Mouse (Mus musculus) gastrocnemius, postnatal 36 days (tissue): ENCODE measurements around the gene Ppm1e. TPM values are rescaled to one million over a fixed set of nuclear protein-coding genes. Genes with fewer than 3 reads are reported as not detected.

ENCODE experiments used
- DNase-seq, 2 experiments: peaks; one replicate each; pipeline ENCODE4 v3.0.0; 2022
- intact Hi-C: fragments of 180-260 bp; cut with DNase I; formaldehyde crosslinking; loops from one replicate; pipeline ENCODE4 v1.15.1; 2025
- total RNA-seq, 2 experiments: library from RNA; stranded (reverse); gene quantifications; 2 replicates each; pipeline ENCODE4 v1.2.3; 2021

Gene Ppm1e
- total RNA-seq, 2 experiments from 2014 or later: 0.32 to 0.46 TPM

DNA sequence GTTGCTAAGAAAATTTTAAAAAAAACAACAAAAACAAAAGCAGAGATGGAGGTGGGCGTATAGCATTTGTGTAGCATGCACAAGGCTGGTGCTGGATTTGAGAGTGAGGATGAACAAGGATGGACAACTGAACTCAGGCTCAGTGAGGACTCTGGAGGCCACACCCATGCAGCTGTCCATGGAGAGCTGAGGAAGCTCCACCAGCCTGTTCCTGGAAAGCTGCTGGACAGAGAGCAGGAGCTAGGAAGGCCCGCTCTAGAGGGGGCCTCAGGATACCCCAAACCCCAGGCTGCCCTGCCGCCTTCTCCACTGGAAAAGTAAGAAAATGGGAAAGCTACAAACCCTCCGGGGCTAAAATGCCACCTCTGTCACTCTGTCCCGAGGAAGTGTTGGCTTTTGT is 101.5 kb downstream of the Ppm1e start:
- intact Hi-C loops: no loop called here
- DNase-seq: no peak

GRCm38 (mm10) chr11:87254149-87254548 is 104.7 kb downstream of the Ppm1e start:
- intact Hi-C loops: no loop called here
- no peak for DNase-seq

- intact Hi-C loops: no loop called here
- DNase-seq: no peak
Observed at GRCm38 (mm10) chr11:87253294-87253693, 105.5 kb downstream of the Ppm1e start.

DNA sequence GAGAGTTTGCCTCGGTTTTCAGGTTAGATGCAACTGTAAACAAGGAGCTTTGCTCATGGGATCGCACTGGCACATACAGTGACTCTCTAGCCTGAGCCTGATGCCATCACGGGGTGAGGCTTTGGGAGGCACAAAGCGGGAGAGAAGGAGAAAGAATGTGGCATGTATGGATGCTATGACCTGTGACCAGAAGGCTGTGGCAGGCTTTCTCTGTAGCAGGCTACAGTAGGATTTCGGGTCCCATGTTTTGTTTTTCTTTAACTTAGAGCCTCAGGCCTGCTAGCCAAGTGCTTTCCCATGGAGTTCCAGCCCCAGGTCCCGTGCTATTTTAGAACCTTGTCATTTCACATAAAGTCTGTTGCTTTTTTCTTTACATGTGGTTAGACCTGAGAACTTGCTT is 108.7 kb downstream of the Ppm1e start:
- DNase-seq: no peak
- intact Hi-C loops: no loop called here

DNA sequence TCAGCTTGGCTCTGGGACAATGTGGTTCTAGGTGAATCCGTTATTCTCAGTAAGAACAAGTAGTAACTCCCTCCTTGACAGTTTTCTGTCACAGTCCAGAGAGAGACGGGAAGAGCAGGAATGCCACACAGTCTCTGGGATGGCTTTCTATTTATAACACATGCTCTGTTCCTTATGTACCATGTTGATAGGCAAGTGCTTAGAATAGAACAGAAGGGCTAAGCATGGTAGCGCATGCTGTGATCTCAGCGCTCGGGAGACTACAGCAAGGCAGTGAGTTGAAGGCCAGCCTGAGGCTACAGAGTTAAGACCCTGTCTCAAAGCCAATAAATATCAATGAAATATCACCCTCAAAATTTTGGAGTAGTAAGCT is 111.3 kb downstream of the Ppm1e start:
- intact Hi-C loops: no loop called here
- DNase-seq: no peak

DNA sequence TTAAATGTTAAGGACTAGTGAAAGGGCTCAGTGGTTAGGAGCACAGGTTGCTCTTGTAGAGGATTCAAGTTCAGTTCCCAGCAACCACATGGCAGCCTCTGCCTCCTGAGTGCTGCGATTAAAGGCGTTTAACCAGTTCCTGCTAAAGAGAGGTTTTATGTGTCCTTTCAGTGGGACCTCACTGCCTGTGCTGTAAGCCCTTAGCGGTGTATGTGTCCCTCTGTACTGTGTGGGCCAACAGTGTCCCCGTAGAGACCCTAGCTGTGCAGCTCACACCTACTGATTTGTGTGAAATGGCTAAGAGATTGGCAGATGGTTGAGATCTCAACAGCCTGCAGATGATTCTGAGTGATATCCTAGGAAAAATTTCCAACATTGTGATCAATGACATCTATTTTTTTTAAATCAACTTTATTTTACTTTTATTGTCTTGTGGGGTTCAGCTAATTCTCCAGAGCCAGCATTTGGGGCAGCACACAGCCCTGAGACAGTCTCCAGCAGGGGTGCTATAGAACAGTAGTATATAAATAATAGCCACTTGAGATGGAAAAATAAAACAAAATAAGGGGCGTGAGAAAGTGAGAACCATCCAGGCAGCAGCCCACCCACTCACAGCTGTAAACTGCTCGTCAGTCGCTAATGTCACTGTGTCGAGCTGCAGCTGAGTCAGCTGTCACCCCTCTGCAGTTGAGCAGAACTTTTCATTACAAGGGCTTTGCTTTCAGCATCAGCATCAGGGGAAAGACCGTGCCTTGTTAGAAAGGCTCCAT is 111.9 kb downstream of the Ppm1e start:
- DNase-seq: no peak
- intact Hi-C loops: no loop called here

DNA sequence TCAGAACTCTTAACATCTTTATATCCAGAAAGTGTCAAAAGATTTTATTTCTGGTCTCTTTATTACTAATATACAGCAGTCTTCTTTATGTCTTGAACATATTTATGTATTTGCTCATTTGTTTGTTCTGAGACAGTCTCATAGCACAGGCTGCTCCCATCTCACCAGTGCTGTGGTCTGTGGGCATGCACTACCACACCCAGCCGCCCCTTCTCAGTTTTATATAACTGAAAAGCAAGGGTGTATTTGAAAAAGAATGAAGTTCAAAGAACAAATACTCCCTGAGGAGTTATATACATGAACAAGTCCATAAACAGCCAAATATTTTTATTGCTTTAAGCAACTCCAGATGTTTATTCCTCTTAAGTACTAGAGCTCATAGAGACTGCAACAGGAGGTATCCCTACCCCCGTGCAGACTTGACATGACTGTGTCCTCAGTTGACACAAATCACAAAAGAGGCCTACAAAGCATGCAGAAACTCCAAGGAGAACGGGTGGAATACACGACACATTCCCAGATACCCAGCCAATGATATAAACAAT is 112.6 kb downstream of the Ppm1e start:
- intact Hi-C loops: no loop called here
- DNase-seq: no peak

DNA sequence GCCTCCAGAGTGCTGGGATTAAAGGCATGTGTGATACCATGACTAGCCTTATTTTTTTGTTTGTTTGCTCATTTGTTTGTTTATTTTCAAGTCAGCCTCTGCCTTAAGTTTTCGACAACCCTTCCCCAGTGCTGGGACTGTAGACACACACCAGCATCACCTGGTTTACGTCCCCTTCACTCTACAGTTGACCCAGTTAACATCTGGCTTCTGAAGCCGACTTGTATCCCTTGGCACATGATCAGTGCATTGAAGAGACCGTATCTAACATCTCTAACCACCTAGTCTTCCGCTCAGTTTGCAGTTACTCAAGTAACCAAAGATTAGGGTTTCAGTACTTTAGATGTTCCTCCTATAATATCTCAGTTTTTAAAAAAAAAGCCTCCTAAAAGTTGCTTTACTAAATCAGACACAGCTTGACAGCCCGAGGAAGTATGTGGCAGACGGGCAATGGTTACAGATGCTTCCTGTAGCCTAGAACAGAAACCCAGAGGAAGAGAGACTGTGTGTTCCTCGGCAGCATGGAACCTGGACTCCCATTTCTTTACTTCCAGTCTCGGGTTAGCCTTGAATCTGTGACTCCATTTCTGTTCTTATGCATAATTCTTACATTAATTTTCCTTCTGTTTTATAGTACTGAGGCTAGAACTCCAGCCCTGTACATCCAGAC is 113.5 kb downstream of the Ppm1e start:
- intact Hi-C loops: no loop called here

DNA sequence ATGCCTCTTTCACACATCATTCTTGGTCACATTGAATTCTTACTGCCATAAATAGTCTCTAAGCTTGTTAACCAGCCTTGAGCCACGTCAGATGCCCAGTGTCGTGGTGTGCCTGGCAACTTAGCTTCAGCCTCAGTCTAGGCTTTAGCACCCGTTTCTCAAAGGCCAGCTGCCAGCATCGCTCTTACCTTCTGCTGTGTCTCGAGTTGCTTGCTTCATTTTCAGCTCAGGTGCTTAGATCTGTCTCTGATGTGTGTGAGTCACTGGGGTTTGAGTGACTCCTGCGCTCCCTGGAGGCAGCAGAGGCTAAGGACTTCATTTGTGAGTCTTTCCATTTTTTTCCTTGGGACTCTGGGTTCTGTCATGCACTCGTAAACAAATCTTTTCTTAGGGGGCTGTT is 117.6 kb downstream of the Ppm1e start:
- no peak for DNase-seq
- intact Hi-C loops: no loop called here

More for the DNA sequence above, 113.5 kb downstream of the Ppm1e start:
- DNase-seq: no peak

DNA sequence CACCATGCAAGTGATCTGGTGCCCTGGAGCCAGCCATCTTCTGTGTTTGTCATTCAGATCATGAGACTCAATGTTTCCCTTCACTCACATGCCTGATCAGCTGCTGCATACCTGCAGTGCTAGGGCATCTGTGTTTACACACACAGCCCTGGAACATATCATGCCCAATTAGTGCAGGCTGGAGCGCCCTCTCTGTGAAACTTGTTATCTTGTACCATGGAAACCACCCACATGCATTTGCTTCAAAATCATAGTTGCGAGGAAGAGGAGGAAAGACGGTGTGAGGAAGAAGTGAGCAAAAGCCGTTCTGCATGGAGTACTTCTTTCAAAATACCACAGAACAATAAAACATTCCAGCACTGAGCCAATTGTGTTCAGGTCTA is 118.0 kb downstream of the Ppm1e start:
- DNase-seq: no peak
- intact Hi-C loops: no loop called here

GRCm38 (mm10) chr11:87240141-87240832 is 118.5 kb downstream of the Ppm1e start:
- intact Hi-C loops: no loop called here
- DNase-seq: no peak

GRCm38 (mm10) chr11:87238891-87239530 is 119.8 kb downstream of the Ppm1e start:
- intact Hi-C loops: no loop called here
- DNase-seq: no peak

DNA sequence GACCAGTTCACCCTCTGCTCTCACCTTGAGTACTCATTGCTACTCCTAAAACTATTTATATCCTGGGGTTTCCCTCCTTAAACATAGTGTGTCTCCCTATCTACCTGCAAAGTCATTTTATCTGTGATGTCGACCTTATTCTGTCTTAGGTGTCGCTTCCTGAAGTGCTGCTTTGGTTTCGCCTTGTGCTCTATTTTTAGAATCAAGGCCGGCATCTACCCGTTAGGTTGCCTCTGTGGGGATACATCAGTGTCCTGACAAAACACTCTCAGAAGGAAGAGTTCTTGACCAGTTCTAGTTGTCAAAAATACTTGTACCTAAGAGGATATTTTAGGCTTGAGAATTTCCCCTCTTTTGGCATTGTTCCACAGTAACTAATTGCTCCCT is 123.3 kb downstream of the Ppm1e start:
- DNase-seq: no peak
- intact Hi-C loops: no loop called here

- intact Hi-C loops: no loop called here
Observed at GRCm38 (mm10) chr11:87234743-87235485, 123.9 kb downstream of the Ppm1e start.

DNA sequence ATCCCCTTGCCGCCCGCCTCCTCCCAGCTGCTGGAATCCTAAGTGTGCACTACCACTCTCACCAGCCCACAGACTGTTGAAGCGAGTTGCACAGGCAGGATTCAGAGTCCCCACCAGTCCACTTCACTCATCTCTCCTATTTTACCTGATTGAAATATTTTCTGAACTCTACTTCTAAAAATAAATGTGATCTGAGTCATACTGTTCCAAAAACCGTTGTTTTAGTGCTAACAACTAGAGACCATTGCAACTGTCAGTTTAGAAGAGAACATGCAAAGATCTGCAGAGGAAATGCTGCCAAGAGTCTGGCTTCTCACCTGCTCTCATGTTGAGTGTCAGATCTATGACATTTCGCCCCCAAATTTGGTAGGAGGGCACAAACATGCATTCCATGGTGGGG is 125.4 kb downstream of the Ppm1e start:
- intact Hi-C loops: no loop called here
- no peak for DNase-seq

More at GRCm38 (mm10) chr11:87234743-87235485, 123.9 kb downstream of the Ppm1e start:
- no peak for DNase-seq

GRCm38 (mm10) chr11:87227056-87227455 is 131.8 kb downstream of the Ppm1e start:
- intact Hi-C loops: no loop called here
- no peak for DNase-seq

DNA sequence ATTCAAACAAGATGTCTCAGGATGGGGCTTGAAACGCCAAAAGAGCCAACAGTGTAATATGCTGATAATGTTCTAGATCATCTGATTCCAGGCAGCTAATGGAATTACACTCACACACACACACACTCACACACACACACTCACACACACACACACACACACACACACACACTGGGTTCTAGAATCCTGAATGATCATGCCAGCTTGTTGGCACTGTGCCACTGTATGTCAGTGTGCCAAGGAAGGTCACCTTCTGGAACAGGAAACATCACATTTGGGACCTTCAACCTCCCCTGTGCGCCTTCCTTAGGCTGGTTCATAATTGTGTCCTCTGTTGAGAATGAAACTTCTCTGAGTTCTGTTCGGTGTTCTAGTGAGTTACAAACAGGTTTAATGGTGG is 136.1 kb downstream of the Ppm1e start:
- intact Hi-C loops: no loop called here

DNA sequence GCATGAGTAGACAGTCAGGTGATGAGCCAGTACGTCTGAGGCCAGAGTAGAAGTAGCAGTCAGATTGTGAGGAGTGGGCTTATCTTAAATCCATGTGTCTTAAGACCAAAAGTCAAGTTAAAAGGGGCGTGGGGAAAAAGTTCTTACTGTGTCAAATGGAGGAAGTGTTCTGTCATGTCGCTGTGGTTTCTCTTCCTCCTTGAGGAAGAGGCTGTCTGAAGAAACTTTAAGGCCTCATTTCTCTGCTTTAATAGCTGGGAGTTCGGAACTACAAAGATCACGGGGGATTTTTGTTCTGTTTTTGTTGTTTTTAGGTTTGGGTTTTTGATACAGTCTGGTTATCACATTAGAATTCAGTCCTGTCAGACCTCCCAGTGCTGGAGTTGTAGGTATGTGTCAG is 146.5 kb downstream of the Ppm1e start:
- intact Hi-C loops: loop anchor here (5.0 to 10.0 kb wide), 3 partner anchors 290 to 562 kb away; no protein-coding TSS in a partner anchor

More for the DNA sequence above, 136.1 kb downstream of the Ppm1e start:
- no peak for DNase-seq

More for the DNA sequence above, 146.5 kb downstream of the Ppm1e start:
- no peak for DNase-seq
